Mouse (Mus musculus) neural tube, embryonic 14.5 days (tissue): ENCODE measurements around the gene Bri3bp. TPM values are rescaled to one million over a fixed set of nuclear protein-coding genes. Genes with fewer than 3 reads are reported as not detected.

Source experiments
- ATAC-seq: fragments of 200-750 bp; cut with Nextera tagmentation; 2 replicates; pipeline ENCODE4 v1.8.0; 2017; ENCODE audit warnings: low read depth, mild to moderate bottlenecking, moderate TSS enrichment, moderate library complexity
- H3K27ac ChIP-seq: fragments of 300-500 bp; sonication (generic); 2 replicates; pipeline ENCODE4 v1.5.1; 2014; ENCODE audit warnings: low read depth, mild to moderate bottlenecking, control low read depth, low read length, moderate library complexity, mixed read lengths
- H3K27me3 ChIP-seq: fragments of 300-500 bp; sonication (generic); 2 replicates; pipeline ENCODE4 v1.6.1; 2014; ENCODE audit warnings: low read length; ENCODE audit not compliant: control insufficient read depth, insufficient read depth
- H3K36me3 ChIP-seq: fragments of 300-500 bp; sonication (generic); 2 replicates; pipeline ENCODE4 v1.6.1; 2014; ENCODE audit warnings: low read length, mixed read lengths; ENCODE audit not compliant: control insufficient read depth, insufficient read depth
- H3K4me1 ChIP-seq: fragments of 300-500 bp; sonication (generic); 2 replicates; pipeline ENCODE4 v1.6.1; 2014; ENCODE audit warnings: low read length; ENCODE audit not compliant: control insufficient read depth, insufficient read depth
- H3K4me2 ChIP-seq: fragments of 300-500 bp; sonication (generic); 2 replicates; pipeline ENCODE4 v1.6.1; 2014; ENCODE audit warnings: mild to moderate bottlenecking, low read depth, low read length, control low read depth
- H3K4me3 ChIP-seq: fragments of 300-500 bp; sonication (generic); 2 replicates; pipeline ENCODE4 v1.5.1; 2014; ENCODE audit warnings: low read depth, low read length, control low read depth, mixed read lengths
- H3K9ac ChIP-seq: fragments of 300-500 bp; sonication (generic); replicated peaks from 2 replicates; pipeline ENCODE4 v1.6.1; 2014; ENCODE audit warnings: low read depth, mild to moderate bottlenecking, control low read depth, low read length, mixed read lengths
- H3K9me3 ChIP-seq: fragments of 300-500 bp; sonication (generic); 2 replicates; pipeline ENCODE4 v1.6.1; 2016; ENCODE audit warnings: low read length; ENCODE audit not compliant: control insufficient read depth
- WGBS: fragments of 180-500 bp; shearing (Covaris S2); extraction: QIAGEN DNeasy Blood & Tissue Kit; methylation state at CpG from one replicate; pipeline ENCODE4 v1.1.7; 2014; 5-methylcytosine and 5-hydroxymethylcytosine counted together
- polyA plus RNA-seq: library from polyadenylated mRNA; unstranded; fragments of >200 nt; fragmentation: Nextera tagmentation; extraction: Ambion mirVana; gene quantifications from 2 replicates; pipeline ENCODE4 v1.2.1, GENCODE M21; 2014

Gene Bri3bp
- polyA plus RNA-seq, 1 experiment from 2014 or later: 40.5 TPM

DNA sequence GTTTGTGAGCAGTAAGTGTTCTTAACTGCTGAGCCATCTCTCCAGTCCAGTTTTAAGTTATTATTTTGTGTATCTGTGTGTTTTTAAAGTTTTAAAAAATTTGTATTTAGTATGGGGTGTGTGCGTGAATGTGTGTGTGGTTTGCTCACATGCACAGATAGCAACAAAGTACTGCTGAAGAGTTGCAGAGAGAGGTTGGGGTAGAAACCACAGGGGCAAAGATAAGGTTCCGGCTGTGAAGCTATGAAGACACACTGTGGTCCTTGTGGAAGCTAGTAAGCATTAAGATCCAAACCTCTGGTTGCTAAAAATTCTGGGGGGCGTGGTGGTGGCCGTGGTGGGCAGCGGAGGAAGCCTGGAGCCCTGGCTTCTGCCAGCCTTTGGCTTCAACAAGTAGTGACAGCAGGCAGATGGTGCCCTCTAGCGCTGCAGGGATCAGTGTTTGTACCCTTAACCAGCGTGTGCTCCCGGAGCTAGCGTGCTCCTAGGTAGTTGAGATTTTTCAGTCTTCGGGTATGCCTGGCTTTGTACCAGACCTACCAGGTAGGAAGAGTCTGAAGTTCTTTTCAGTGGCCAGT is 20.6 kb downstream of the Bri3bp start:
- no peak overlapping the region for H3K4me3 ChIP-seq
- WGBS: 58% methylated on average over 10 of the region's 10 CpGs

GRCm38 (mm10) chr5:125465192-125465591 is 23.8 kb downstream of the Bri3bp start:
- no peaks in the 10 kb centered on the region for H3K36me3 ChIP-seq
- H3K4me3 ChIP-seq: no peak overlapping the region
- ATAC-seq: no peak
- no peaks in the 10 kb centered on the region for H3K4me1 ChIP-seq
- no peaks in the 10 kb centered on the region for H3K9me3 ChIP-seq
- peak overlapping the region; percentile 35 for H3K4me2 ChIP-seq
- H3K27me3 ChIP-seq: no peaks in the 10 kb centered on the region
- H3K27ac ChIP-seq: no peak overlapping the region
- H3K9ac ChIP-seq: no peak overlapping the region
- WGBS: 46% methylated on average over 7 of the region's 7 CpGs

More for the DNA sequence above, 20.6 kb downstream of the Bri3bp start:
- Histone ChIP-seq H3K4me1 (no peaks in the 10 kb centered on the region), H3K4me2 (no peak overlapping the region), H3K27me3 (no peaks in the 10 kb centered on the region), H3K9me3 (no peaks in the 10 kb centered on the region), H3K27ac (no peak overlapping the region), H3K9ac (no peak overlapping the region), H3K36me3 (no peaks in the 10 kb centered on the region)
- ATAC-seq: no peak

DNA sequence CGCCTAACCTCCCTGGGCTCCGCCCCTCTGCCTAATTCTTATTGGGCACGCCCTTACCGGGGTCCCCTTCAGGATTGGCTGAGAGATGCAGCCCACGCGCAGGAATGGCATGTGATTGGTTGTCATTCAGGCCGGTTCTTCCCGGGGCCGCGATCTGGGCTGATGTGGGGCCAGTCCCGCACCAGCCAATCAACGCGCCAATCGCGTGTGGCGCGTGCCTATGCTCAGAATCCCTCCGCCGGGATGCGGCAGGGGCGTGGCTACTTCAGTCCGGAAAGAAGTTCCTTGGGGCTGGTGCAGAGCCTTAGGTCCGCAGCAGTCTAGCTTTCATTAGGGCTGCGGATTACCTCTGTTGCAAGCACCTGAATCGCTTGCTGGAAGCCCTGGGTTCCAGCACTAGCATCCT is 24.3 kb downstream of the Bri3bp start:
- under 1% methylated on average over 24 of the region's 25 CpGs for WGBS
- H3K36me3 ChIP-seq: no peaks in the 10 kb centered on the region
- peak; percentile 100 for ATAC-seq
- H3K4me3 ChIP-seq: peak overlapping the region; percentile 25
- 0 out of 2 replicates have a peak overlapping the region, but pooled peaks have one; percentile 35 for H3K9ac ChIP-seq
- H3K9me3 ChIP-seq: no peaks in the 10 kb centered on the region
- no peak overlapping the region; the same call in 1 of the 2 replicates for H3K27ac ChIP-seq
- no peaks in the 10 kb centered on the region for H3K27me3 ChIP-seq
- H3K4me1 ChIP-seq: no peaks in the 10 kb centered on the region
- peak overlapping the region; percentile 49 for H3K4me2 ChIP-seq

DNA sequence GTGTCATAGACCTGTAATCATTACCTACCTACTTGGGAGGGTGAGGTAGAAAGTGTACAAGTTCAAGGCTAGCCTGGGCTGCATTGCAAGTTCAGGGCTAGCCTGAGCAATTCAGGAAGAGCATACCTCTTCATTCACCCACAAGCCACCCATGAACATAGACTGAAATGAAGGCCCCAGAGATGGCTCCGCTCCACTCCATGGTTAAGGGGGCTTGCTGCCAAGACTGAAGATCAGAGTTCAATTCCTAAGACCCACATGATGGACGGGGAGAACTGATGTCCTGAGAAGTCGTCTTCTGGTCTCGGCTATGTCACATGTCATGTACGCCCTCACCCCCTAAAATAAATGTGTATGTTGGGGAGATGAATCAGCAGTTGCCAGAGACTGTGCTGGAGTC is 25.1 kb downstream of the Bri3bp start:
- H3K4me1 ChIP-seq: no peaks in the 10 kb centered on the region
- H3K27me3 ChIP-seq: no peaks in the 10 kb centered on the region
- no peak for ATAC-seq
- H3K27ac ChIP-seq: no peak overlapping the region
- no peak overlapping the region for H3K4me3 ChIP-seq
- 87% methylated on average over 5 of the region's 5 CpGs for WGBS
- H3K9ac ChIP-seq: no peak overlapping the region
- H3K36me3 ChIP-seq: no peaks in the 10 kb centered on the region
- H3K4me2 ChIP-seq: no peak overlapping the region; the same call in 1 of the 2 replicates
- no peaks in the 10 kb centered on the region for H3K9me3 ChIP-seq

GRCm38 (mm10) chr5:125467261-125467660 is 25.9 kb downstream of the Bri3bp start:
- no peak overlapping the region for H3K9ac ChIP-seq
- no peaks in the 10 kb centered on the region for H3K9me3 ChIP-seq
- H3K4me3 ChIP-seq: no peak overlapping the region
- no peaks in the 10 kb centered on the region for H3K36me3 ChIP-seq
- no peak for ATAC-seq
- no peak overlapping the region for H3K4me2 ChIP-seq
- H3K4me1 ChIP-seq: no peaks in the 10 kb centered on the region
- no peak overlapping the region for H3K27ac ChIP-seq
- H3K27me3 ChIP-seq: no peaks in the 10 kb centered on the region
- 89% methylated on average over 14 of the region's 14 CpGs for WGBS

DNA sequence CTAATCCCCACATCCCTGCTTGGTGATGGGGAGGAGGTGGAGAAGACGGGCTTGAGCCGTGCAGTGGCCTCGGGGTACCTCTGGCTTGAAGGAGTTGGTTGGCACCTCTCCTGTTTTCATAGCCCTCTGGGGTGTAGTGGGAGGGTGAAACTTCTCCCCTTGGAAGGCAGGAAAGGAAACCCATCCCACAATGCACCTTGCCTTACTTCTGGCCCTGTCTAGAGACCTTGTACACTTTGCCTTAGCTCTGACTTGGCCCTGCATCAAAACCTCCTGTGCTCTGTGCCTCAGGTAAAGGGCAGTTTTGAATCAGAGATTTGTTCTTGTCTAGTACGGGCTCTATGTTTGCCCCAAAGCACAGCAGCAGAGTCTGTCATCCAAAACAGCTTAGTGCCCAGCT is 29.3 kb downstream of the Bri3bp start:
- Histone ChIP-seq H3K27me3 (no peaks in the 10 kb centered on the region), H3K4me1 (no peaks in the 10 kb centered on the region; the same call in 1 of the 2 replicates), H3K4me3 (no peak overlapping the region), H3K36me3 (no peaks in the 10 kb centered on the region), H3K27ac (no peak overlapping the region), H3K9me3 (no peaks in the 10 kb centered on the region), H3K9ac (no peak overlapping the region), H3K4me2 (no peak overlapping the region)
- no peak for ATAC-seq
- WGBS: 88% methylated on average over 4 of the region's 4 CpGs

DNA sequence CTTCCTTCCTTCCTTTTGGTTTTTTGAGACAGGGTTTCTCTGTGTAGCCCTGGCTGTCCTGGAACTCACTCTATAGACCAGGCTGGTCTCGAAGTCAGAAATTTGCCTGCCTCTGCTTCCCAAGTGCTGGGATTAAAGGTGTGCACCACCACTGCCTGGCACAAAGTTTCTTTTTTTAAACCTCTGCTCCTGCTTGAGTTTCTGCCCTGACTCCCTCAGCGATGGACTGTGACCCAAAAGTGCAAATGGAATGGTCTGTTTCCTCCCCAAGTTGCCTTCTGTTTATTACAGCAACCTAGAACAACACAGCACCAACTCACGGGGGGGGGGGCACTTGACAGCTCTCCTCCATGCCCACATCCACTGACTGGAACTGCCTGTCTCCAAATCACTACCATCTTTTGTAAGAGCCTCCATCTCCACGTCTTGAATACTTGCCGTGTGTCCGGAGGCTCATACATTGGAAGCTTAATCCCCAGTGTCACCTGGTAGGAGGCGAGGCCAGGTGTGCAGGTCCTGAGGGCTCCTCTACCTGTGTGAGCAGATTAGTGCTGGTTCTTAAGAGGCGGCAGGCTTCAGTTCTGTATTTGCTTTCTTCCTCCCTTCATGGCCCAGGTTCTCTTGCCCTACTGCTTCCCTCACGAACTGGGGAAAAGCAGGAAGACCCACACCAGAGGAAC is 31.6 kb downstream of the Bri3bp start:
- Histone ChIP-seq H3K4me2 (no peak overlapping the region), H3K4me3 (no peak overlapping the region), H3K27ac (no peak overlapping the region), H3K36me3 (no peaks in the 10 kb centered on the region), H3K4me1 (peaks cover 14% of the 10 kb centered on the region), H3K9me3 (no peaks in the 10 kb centered on the region), H3K27me3 (no peaks in the 10 kb centered on the region), H3K9ac (no peak overlapping the region)
- no peak for ATAC-seq
- WGBS: 81% methylated on average over 9 of the region's 9 CpGs

DNA sequence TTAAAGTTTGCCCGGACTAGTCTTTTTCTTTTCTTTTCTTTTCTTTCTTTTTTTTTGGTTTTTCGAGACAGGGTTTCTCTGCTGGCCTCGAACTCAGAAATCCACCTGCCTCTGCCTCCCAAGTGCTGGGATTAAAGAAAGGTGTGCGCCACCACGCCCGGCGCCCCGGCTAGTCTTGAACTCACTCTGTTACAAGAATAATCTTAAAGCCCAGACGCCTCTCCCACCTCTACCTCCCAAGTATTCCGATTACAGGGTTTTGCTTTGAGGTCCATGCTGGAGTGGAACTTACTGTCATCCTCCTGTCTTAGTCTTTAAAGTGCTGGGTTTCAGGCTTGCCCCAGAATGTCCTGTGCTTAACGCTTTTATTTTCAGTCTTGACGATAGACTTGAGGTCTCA is 33.7 kb downstream of the Bri3bp start:
- peaks cover 14% of the 10 kb centered on the region for H3K4me1 ChIP-seq
- no peaks in the 10 kb centered on the region for H3K27me3 ChIP-seq
- H3K9me3 ChIP-seq: no peaks in the 10 kb centered on the region
- H3K4me2 ChIP-seq: peak overlapping the region; percentile 92
- no peak for ATAC-seq
- H3K4me3 ChIP-seq: peak overlapping the region; percentile 64
- no peak overlapping the region; the same call in 1 of the 2 replicates for H3K9ac ChIP-seq
- H3K36me3 ChIP-seq: no peaks in the 10 kb centered on the region
- WGBS: 59% methylated on average over 12 of the region's 12 CpGs
- no peak overlapping the region for H3K27ac ChIP-seq

DNA sequence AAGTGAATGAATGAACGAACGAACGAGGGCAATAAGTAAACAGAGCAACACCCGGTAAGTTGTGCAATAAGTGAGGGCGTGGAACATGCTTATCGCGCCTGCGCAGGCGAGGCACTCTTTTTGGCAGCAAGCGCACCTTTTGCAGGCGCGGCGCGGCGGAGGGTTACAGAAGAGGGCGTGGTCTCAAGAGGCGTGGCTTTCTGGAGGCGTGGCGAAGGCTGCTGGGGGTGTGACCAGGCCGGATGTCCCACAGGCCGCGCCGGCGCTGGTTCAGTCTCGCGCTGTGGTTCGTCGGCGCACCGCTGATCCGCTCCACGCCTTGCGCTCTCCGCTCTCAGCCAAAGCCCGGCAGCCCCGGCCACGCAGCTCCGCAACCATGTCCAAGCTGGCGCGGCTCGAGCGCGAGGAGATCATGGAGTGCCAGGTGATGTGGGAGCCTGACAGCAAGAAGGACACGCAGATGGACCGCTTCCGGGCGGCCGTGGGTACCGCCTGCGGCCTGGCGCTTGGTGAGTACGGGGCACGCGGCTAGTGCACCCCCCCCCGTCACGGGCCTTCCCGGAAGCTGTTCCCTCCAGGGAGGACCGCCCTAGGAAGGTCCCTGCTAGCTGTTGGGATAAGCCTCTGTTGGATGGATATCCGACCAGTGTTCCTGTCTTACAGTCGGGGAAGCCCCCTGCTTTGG is 34.4 kb downstream of the Bri3bp start, which contains the start of gene Aacs:
Gene Aacs (plus strand): TSS at position 214 of the 685 bp plus-strand sequence.
- WGBS: under 1% methylated on average over 53 of the region's 60 CpGs

More for the DNA sequence above, 34.4 kb downstream of the Bri3bp start, which contains the start of gene Aacs:
- Histone ChIP-seq H3K9ac (peak within 1 kb of the TSS; percentile 75), H3K36me3 (no peaks in the 10 kb centered on the region), H3K4me3 (peak within 1 kb of the TSS; percentile 64), H3K4me1 (peaks cover 18% of the 10 kb centered on the region), H3K27me3 (no peaks in the 10 kb centered on the region), H3K27ac (peak within 1 kb of the TSS; percentile 62), H3K9me3 (no peaks in the 10 kb centered on the region), H3K4me2 (peak within 1 kb of the TSS; percentile 92)
- peak; percentile 94 for ATAC-seq
